Mouse (Mus musculus): Measurements from ENCODE around the gene Muc13. TPM values are rescaled to one million over a fixed set of nuclear protein-coding genes. Genes with fewer than 3 reads are reported as not detected.

The Muc13 gene
- polyA plus RNA-seq, 1 experiment from 2014 or later: 0.09 TPM

- WGBS: under 1% methylated on average over 67 of the region's 76 CpGs
- Histone ChIP-seq H3K9ac (peak overlapping the region; percentile 95), H3K27ac (replicated peaks) (peak overlapping the region; percentile 89), H3K4me2 (peak overlapping the region; percentile 74), H3K4me3 (peak overlapping the region; percentile 95), H3K9me3 (no peaks in the 10 kb centered on the region), H3K4me1 (peaks cover 46% of the 10 kb centered on the region), H3K27me3 (replicated peaks) (peaks cover 7% of the 10 kb centered on the region; the same call in 1 of the 2 replicates), H3K36me3 (no peaks in the 10 kb centered on the region)
- peak; percentile 48; the same call in 1 of the 2 replicates for ATAC-seq (ENCODE audit: extremely low read depth, insufficient number of reproducible peaks, low FRiP score, low TSS enrichment)
Observed at GRCm38 (mm10) chr16:33829842-33830511, 36.1 kb downstream of the Muc13 start.

DNA sequence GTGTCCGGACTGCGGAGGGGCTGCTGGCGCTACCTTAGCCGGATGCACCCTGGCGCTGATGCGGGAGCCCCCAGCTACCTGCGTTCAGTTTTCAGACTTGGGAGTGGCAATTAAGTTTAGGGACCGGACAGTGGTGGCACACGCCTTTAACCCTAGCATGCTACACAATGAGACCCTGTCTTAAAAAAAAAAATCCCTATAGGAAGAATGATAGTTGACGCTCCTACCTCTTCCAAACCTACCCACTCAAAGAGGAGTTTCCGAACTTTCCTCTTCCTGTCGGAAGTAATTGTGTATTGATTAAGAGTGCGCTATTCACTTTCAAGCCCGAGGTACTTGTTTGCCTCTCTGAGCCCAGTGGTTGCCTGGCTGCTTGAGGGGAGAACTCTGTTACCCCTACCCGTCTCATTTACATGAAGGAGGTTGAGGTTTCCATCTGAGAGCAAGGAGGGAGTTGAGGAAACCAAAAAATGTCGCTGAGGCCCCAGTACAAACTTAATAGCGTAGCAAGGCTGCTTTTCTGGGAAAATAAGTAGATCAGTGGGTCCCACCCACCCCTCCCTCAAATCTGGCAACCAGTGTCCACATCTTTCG, 36.8 kb downstream of the Muc13 start:
- H3K9ac ChIP-seq: peak overlapping the region; percentile 95
- H3K9me3 ChIP-seq: no peaks in the 10 kb centered on the region
- H3K36me3 ChIP-seq: no peaks in the 10 kb centered on the region
- H3K4me2 ChIP-seq: peak overlapping the region; percentile 74
- H3K4me1 ChIP-seq: peaks cover 48% of the 10 kb centered on the region
- ATAC-seq (ENCODE audit: extremely low read depth, insufficient number of reproducible peaks, low FRiP score, low TSS enrichment): no peak
- peaks cover 7% of the 10 kb centered on the region; the same call in 1 of the 2 replicates for H3K27me3 ChIP-seq (replicated peaks)
- H3K27ac ChIP-seq (replicated peaks): peak overlapping the region; percentile 89
- WGBS: 6% methylated on average over 18 of the region's 18 CpGs
- peak overlapping the region; percentile 95 for H3K4me3 ChIP-seq

DNA sequence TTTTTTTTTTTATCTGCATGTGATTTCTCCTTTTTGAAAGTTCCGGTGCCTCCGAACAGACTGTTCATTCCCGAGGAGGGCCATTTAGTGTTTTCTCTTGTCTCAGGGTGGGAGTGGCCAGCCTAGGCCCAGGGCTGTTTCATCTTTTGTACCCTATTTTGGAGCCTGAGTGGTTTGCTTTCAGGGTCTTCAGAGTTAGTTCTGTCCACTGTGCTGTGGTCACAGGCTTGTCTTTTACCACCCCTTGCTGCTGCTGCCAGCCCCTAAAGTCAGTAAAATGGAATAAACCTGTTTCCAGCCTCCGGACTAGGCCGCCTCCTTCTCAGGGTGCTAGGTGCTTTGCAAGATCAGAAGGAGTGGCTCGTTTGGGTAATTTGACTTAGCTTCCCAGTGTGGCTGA, 38.2 kb downstream of the Muc13 start:
- Histone ChIP-seq H3K36me3 (no peaks in the 10 kb centered on the region), H3K27me3 (replicated peaks) (peaks cover 7% of the 10 kb centered on the region; the same call in 1 of the 2 replicates), H3K27ac (replicated peaks) (peak overlapping the region; percentile 70), H3K9me3 (no peaks in the 10 kb centered on the region), H3K9ac (peak overlapping the region; percentile 70), H3K4me3 (peak overlapping the region; percentile 45; the same call in 1 of the 2 replicates), H3K4me2 (peak overlapping the region; percentile 69), H3K4me1 (peaks cover 55% of the 10 kb centered on the region)
- 65% methylated on average over 6 of the region's 6 CpGs for WGBS
- no peak for ATAC-seq (ENCODE audit: extremely low read depth, insufficient number of reproducible peaks, low FRiP score, low TSS enrichment)

DNA sequence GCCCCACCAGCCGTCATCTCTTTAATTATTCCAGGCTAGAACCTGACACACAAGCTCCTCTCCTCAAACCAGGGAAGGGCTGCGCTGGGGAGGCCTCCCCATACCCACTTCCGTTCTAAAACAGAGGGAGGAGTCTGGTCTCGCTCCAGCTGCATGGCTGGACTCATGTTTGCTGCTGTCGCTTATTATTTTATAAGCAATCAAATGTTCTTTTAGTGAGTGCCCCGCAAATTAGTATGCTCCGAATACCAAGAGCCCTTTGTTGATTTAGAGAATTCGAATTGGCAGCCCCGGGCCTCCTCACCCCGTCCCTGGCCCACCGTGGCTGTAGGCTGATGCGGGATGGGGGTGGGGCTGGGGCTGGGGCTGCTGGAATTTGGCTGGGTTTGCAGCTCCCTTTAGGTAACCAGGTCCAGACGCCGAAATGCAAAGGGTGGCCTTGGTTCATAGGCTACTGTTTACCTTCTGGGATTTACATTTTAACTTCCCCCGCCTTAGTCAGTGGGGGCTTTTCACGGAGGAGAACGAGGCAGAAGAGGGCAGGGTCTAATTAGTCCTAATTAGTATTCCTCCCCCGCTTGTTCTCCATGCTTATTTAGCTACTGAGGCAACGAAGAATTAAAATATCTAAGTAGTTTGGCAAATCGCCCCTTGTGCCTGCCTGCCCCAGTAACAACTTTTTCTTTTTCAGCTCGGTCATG, 39.0 kb downstream of the Muc13 start:
- peak overlapping the region; percentile 70 for H3K9ac ChIP-seq
- H3K27ac ChIP-seq (replicated peaks): peak overlapping the region; percentile 70
- peaks cover 7% of the 10 kb centered on the region; the same call in 1 of the 2 replicates for H3K27me3 ChIP-seq (replicated peaks)
- no peak for ATAC-seq (ENCODE audit: extremely low read depth, insufficient number of reproducible peaks, low FRiP score, low TSS enrichment)
- H3K9me3 ChIP-seq: no peaks in the 10 kb centered on the region
- peaks cover 60% of the 10 kb centered on the region for H3K4me1 ChIP-seq
- 8% methylated on average over 21 of the region's 21 CpGs for WGBS
- no peaks in the 10 kb centered on the region for H3K36me3 ChIP-seq
- H3K4me3 ChIP-seq: peak overlapping the region; percentile 45
- peak overlapping the region; percentile 69 for H3K4me2 ChIP-seq

GRCm38 (mm10) chr16:33833429-33833753, 39.6 kb downstream of the Muc13 start:
- Histone ChIP-seq H3K9me3 (no peaks in the 10 kb centered on the region), H3K9ac (peak overlapping the region; percentile 70), H3K27me3 (replicated peaks) (peaks cover 7% of the 10 kb centered on the region; the same call in 1 of the 2 replicates), H3K36me3 (peaks cover 3% of the 10 kb centered on the region; the same call in 1 of the 2 replicates), H3K4me2 (peak overlapping the region; percentile 69), H3K4me1 (peaks cover 62% of the 10 kb centered on the region), H3K4me3 (peak overlapping the region; percentile 45), H3K27ac (replicated peaks) (peak overlapping the region; percentile 70)
- WGBS: 12% methylated on average over 5 of the region's 5 CpGs
- ATAC-seq (ENCODE audit: extremely low read depth, insufficient number of reproducible peaks, low FRiP score, low TSS enrichment): no peak

GRCm38 (mm10) chr16:33833781-33834482, 40.1 kb downstream of the Muc13 start:
- Histone ChIP-seq H3K4me3 (peak overlapping the region; percentile 45), H3K27me3 (replicated peaks) (peaks cover 7% of the 10 kb centered on the region; the same call in 1 of the 2 replicates), H3K4me2 (peak overlapping the region; percentile 69), H3K27ac (replicated peaks) (peak overlapping the region; percentile 70), H3K9ac (peak overlapping the region; percentile 70), H3K4me1 (peaks cover 58% of the 10 kb centered on the region), H3K9me3 (no peaks in the 10 kb centered on the region), H3K36me3 (peaks cover 3% of the 10 kb centered on the region; the same call in 1 of the 2 replicates)
- whole genome bisulfite sequencing: 3% methylated on average over 25 of the region's 25 CpGs
- ATAC-seq (ENCODE audit: extremely low read depth, insufficient number of reproducible peaks, low FRiP score, low TSS enrichment): no peak

DNA sequence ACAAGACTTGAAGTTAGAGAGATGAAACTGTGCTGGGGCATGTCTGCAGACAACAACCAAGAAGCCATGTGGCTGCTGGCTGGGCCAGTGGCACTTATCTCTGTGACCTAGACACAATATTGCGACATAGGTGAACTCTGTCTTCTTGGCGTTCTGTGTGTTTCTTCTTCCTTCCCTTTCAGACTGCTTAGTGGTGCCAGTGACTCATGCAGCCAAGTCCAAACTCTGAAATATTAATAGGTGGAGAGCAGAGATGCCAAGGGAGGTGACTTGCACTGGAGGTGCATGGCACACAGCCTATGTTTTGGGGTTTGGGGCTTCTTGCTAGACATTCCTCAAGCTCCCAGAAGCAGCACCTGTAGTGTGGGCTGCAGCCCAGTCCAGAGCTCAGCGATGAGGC, 42.8 kb downstream of the Muc13 start:
- Histone ChIP-seq H3K9ac (no peak overlapping the region), H3K4me1 (peaks cover 63% of the 10 kb centered on the region), H3K36me3 (peaks cover 3% of the 10 kb centered on the region; the same call in 1 of the 2 replicates), H3K27me3 (replicated peaks) (no peaks in the 10 kb centered on the region), H3K27ac (replicated peaks) (no peak overlapping the region), H3K4me3 (no peak overlapping the region), H3K9me3 (no peaks in the 10 kb centered on the region), H3K4me2 (no peak overlapping the region)
- ATAC-seq (ENCODE audit: extremely low read depth, insufficient number of reproducible peaks, low FRiP score, low TSS enrichment): no peak
- WGBS: 67% methylated on average over 3 of the region's 3 CpGs

DNA sequence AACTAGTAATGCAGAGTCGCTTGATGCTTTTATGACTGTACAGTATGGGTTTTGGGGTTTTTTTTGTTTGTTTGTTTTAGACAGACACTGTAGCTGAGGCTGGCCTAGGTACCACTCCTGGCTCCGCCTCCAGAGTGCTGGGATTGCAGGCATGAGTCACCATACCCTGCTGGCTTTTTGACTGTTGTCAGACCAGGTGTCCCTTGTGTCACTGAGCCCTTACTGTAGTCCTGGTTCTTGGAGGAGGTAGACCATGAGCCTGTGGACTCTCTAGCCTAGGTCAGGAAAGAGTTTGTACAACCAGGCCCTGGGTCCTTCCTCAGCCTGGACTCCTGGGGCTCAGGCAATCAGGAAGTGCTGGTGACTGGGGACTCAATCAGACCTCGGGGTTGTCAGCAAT, 43.4 kb downstream of the Muc13 start:
- no peaks in the 10 kb centered on the region for H3K27me3 ChIP-seq (replicated peaks)
- H3K9me3 ChIP-seq: no peaks in the 10 kb centered on the region
- H3K36me3 ChIP-seq: peaks cover 3% of the 10 kb centered on the region; the same call in 1 of the 2 replicates
- 0 out of 2 replicates have a peak overlapping the region, but pooled peaks have one; percentile 2 for H3K27ac ChIP-seq (replicated peaks)
- peaks cover 63% of the 10 kb centered on the region for H3K4me1 ChIP-seq
- H3K4me2 ChIP-seq: no peak overlapping the region
- 60% methylated on average over 3 of the region's 3 CpGs for WGBS
- no peak overlapping the region for H3K4me3 ChIP-seq
- ATAC-seq (ENCODE audit: extremely low read depth, insufficient number of reproducible peaks, low FRiP score, low TSS enrichment): no peak
- H3K9ac ChIP-seq: no peak overlapping the region

DNA sequence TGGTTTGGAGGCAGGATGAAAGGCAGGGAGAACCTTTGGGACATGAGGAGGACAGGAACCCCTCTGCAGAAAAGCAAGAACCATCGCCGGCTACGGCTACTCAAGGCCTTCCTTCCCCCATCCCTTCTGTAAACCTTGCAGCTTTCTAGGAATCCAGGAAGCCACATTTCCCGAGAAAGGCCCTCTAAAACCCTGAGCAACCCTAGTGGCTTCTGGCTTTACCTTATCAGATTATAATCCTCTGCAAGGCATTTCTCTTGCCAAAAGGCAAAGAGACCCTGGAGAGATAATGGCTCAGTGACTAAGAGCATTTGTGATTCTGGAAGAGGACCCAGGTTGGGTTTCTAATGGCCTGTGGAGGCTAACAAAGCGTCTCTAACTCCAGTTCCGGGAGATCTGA, 46.8 kb downstream of the Muc13 start:
- H3K36me3 ChIP-seq: peaks cover 8% of the 10 kb centered on the region; the same call in 1 of the 2 replicates
- peaks cover 39% of the 10 kb centered on the region for H3K4me1 ChIP-seq
- no peak overlapping the region for H3K4me3 ChIP-seq
- H3K9me3 ChIP-seq: no peaks in the 10 kb centered on the region
- WGBS: 47% methylated on average over 6 of the region's 6 CpGs
- no peak overlapping the region for H3K27ac ChIP-seq (replicated peaks)
- no peaks in the 10 kb centered on the region for H3K27me3 ChIP-seq (replicated peaks)
- peak overlapping the region; percentile 19; the same call in 1 of the 2 replicates for H3K9ac ChIP-seq
- ATAC-seq (ENCODE audit: extremely low read depth, insufficient number of reproducible peaks, low FRiP score, low TSS enrichment): no peak
- no peak overlapping the region for H3K4me2 ChIP-seq

GRCm38 (mm10) chr16:33842081-33842880, 48.4 kb downstream of the Muc13 start:
- Histone ChIP-seq H3K4me3 (no peak overlapping the region), H3K36me3 (peaks cover 24% of the 10 kb centered on the region), H3K27me3 (replicated peaks) (no peaks in the 10 kb centered on the region), H3K9me3 (no peaks in the 10 kb centered on the region), H3K4me2 (no peak overlapping the region), H3K4me1 (peaks cover 27% of the 10 kb centered on the region), H3K27ac (replicated peaks) (no peak overlapping the region), H3K9ac (no peak overlapping the region)
- ATAC-seq (ENCODE audit: extremely low read depth, insufficient number of reproducible peaks, low FRiP score, low TSS enrichment): no peak
- whole genome bisulfite sequencing: 73% methylated on average over 12 of the region's 12 CpGs
